Mouse (Mus musculus): ENCODE measurements at regions not wholly inside any gene's neighbourhood (a gene's known extent, or its start where the extent isn't known, plus 50 kb on each side); places are given as distances from the start of the nearest gene placed in this dataset.
"Not testable (repeated sequence)": the region's sequence is repeated elsewhere in the genome, so short reads cannot be mapped to it uniquely, and the experiment has no call there.

GRCm38 (mm10) chr13:26424513-26424912, 345.5 kb downstream of the Hdgfl1 start:
- Histone ChIP-seq H3K9ac (replicated peaks; ENCODE audit: low read length) (no peak overlapping the region), H3K9me3 (replicated peaks; ENCODE audit: control insufficient read depth, low read length) (no peaks in the 10 kb centered on the region), H3K27ac (replicated peaks; ENCODE audit: low read depth, low read length) (no peak overlapping the region), H3K4me1 (ENCODE audit: control insufficient read depth, insufficient read depth, low read length) (no peaks in the 10 kb centered on the region), H3K36me3 (replicated peaks; ENCODE audit: control insufficient read depth, insufficient read depth, low read depth, low read length) (no peaks in the 10 kb centered on the region), H3K4me3 (ENCODE audit: low read depth, low read length) (no peak overlapping the region), H3K27me3 (ENCODE audit: control insufficient read depth, insufficient read depth, low read length) (no peaks in the 10 kb centered on the region), H3K4me2 (ENCODE audit: low read depth, low read length) (no peak overlapping the region)
- ATAC-seq (replicated peaks; ENCODE audit: insufficient number of reproducible peaks, low FRiP score, low TSS enrichment, low read depth) (no peak), DNase-seq (ENCODE audit: low spot score) (no peak)
- WGBS: 78% methylated on average over 1 of the region's 1 CpGs

GRCm38 (mm10) chr13:26405757-26406156, 364.2 kb downstream of the Hdgfl1 start:
- H3K27me3 ChIP-seq (ENCODE audit: control insufficient read depth, insufficient read depth, low read length): no peaks in the 10 kb centered on the region
- DNase-seq (ENCODE audit: low spot score): no peak

GRCm38 (mm10) chr13:26404707-26405106, 365.3 kb downstream of the Hdgfl1 start:
- Histone ChIP-seq H3K4me2 (ENCODE audit: low read depth, low read length) (no peak overlapping the region), H3K4me3 (ENCODE audit: low read depth, low read length) (no peak overlapping the region), H3K9ac (replicated peaks; ENCODE audit: low read length) (no peak overlapping the region), H3K36me3 (replicated peaks; ENCODE audit: control insufficient read depth, insufficient read depth, low read depth, low read length) (no peaks in the 10 kb centered on the region), H3K27ac (replicated peaks; ENCODE audit: low read depth, low read length) (no peak overlapping the region), H3K4me1 (ENCODE audit: control insufficient read depth, insufficient read depth, low read length) (no peaks in the 10 kb centered on the region), H3K9me3 (replicated peaks; ENCODE audit: control insufficient read depth, low read length) (no peaks in the 10 kb centered on the region), H3K27me3 (ENCODE audit: control insufficient read depth, insufficient read depth, low read length) (no peaks in the 10 kb centered on the region)
- ATAC-seq (replicated peaks; ENCODE audit: insufficient number of reproducible peaks, low FRiP score, low TSS enrichment, low read depth) (no peak), DNase-seq (ENCODE audit: low spot score) (no peak)
- WGBS: 69% methylated on average over 2 of the region's 2 CpGs

More at GRCm38 (mm10) chr13:26405757-26406156, 364.2 kb downstream of the Hdgfl1 start:
- Histone ChIP-seq H3K36me3 (replicated peaks; ENCODE audit: control insufficient read depth, insufficient read depth, low read depth, low read length) (no peaks in the 10 kb centered on the region), H3K4me2 (ENCODE audit: low read depth, low read length) (no peak overlapping the region), H3K27ac (replicated peaks; ENCODE audit: low read depth, low read length) (no peak overlapping the region), H3K4me3 (ENCODE audit: low read depth, low read length) (no peak overlapping the region), H3K9ac (replicated peaks; ENCODE audit: low read length) (no peak overlapping the region), H3K9me3 (replicated peaks; ENCODE audit: control insufficient read depth, low read length) (no peaks in the 10 kb centered on the region), H3K4me1 (ENCODE audit: control insufficient read depth, insufficient read depth, low read length) (no peaks in the 10 kb centered on the region)
- no peak for ATAC-seq (replicated peaks; ENCODE audit: insufficient number of reproducible peaks, low FRiP score, low TSS enrichment, low read depth)

- 87% methylated on average over 7 of the region's 7 CpGs for WGBS
- DNase-seq (ENCODE audit: low spot score) (no peak), ATAC-seq (replicated peaks; ENCODE audit: insufficient number of reproducible peaks, low FRiP score, low TSS enrichment, low read depth) (peak; percentile 65)
- Histone ChIP-seq H3K4me2 (ENCODE audit: low read depth, low read length) (no peak overlapping the region), H3K4me3 (ENCODE audit: low read depth, low read length) (no peak overlapping the region), H3K27me3 (ENCODE audit: control insufficient read depth, insufficient read depth, low read length) (no peaks in the 10 kb centered on the region), H3K27ac (replicated peaks; ENCODE audit: low read depth, low read length) (no peak overlapping the region), H3K9ac (replicated peaks; ENCODE audit: low read length) (no peak overlapping the region), H3K36me3 (replicated peaks; ENCODE audit: control insufficient read depth, insufficient read depth, low read depth, low read length) (no peaks in the 10 kb centered on the region), H3K9me3 (replicated peaks; ENCODE audit: control insufficient read depth, low read length) (no peaks in the 10 kb centered on the region), H3K4me1 (ENCODE audit: control insufficient read depth, insufficient read depth, low read length) (no peaks in the 10 kb centered on the region)
These were observed 381.9 kb downstream of the Hdgfl1 start for GRCm38 (mm10) chr13:26387861-26388621.

GRCm38 (mm10) chr13:26382631-26383030, 387.3 kb downstream of the Hdgfl1 start:
- H3K9me3 ChIP-seq (replicated peaks; ENCODE audit: control insufficient read depth, low read length): no peaks in the 10 kb centered on the region

GRCm38 (mm10) chr13:26382154-26382553, 387.8 kb downstream of the Hdgfl1 start:
- Histone ChIP-seq H3K4me2 (ENCODE audit: low read depth, low read length) (no peak overlapping the region), H3K27me3 (ENCODE audit: control insufficient read depth, insufficient read depth, low read length) (no peaks in the 10 kb centered on the region)
- 84% methylated on average over 2 of the region's 2 CpGs for WGBS

More at GRCm38 (mm10) chr13:26382631-26383030, 387.3 kb downstream of the Hdgfl1 start:
- ATAC-seq (replicated peaks; ENCODE audit: insufficient number of reproducible peaks, low FRiP score, low TSS enrichment, low read depth) (no peak), DNase-seq (ENCODE audit: low spot score) (no peak)
- WGBS: 77% methylated on average over 2 of the region's 2 CpGs
- Histone ChIP-seq H3K4me2 (ENCODE audit: low read depth, low read length) (no peak overlapping the region), H3K9ac (replicated peaks; ENCODE audit: low read length) (no peak overlapping the region), H3K27me3 (ENCODE audit: control insufficient read depth, insufficient read depth, low read length) (no peaks in the 10 kb centered on the region), H3K27ac (replicated peaks; ENCODE audit: low read depth, low read length) (no peak overlapping the region), H3K4me1 (ENCODE audit: control insufficient read depth, insufficient read depth, low read length) (no peaks in the 10 kb centered on the region), H3K4me3 (ENCODE audit: low read depth, low read length) (no peak overlapping the region), H3K36me3 (replicated peaks; ENCODE audit: control insufficient read depth, insufficient read depth, low read depth, low read length) (no peaks in the 10 kb centered on the region)

GRCm38 (mm10) chr13:26375546-26375945, 394.4 kb downstream of the Hdgfl1 start:
- H3K4me3 ChIP-seq (ENCODE audit: low read depth, low read length): no peak overlapping the region
- no peaks in the 10 kb centered on the region for H3K9me3 ChIP-seq (replicated peaks; ENCODE audit: control insufficient read depth, low read length)
- H3K36me3 ChIP-seq (replicated peaks; ENCODE audit: control insufficient read depth, insufficient read depth, low read depth, low read length): no peaks in the 10 kb centered on the region
- H3K9ac ChIP-seq (replicated peaks; ENCODE audit: low read length): no peak overlapping the region
- H3K4me2 ChIP-seq (ENCODE audit: low read depth, low read length): no peak overlapping the region
- no peaks in the 10 kb centered on the region for H3K4me1 ChIP-seq (ENCODE audit: control insufficient read depth, insufficient read depth, low read length)
- DNase-seq (ENCODE audit: low spot score) (peak; percentile 47), ATAC-seq (replicated peaks; ENCODE audit: insufficient number of reproducible peaks, low FRiP score, low TSS enrichment, low read depth) (no peak)
- no peak overlapping the region for H3K27ac ChIP-seq (replicated peaks; ENCODE audit: low read depth, low read length)
- H3K27me3 ChIP-seq (ENCODE audit: control insufficient read depth, insufficient read depth, low read length): no peaks in the 10 kb centered on the region

More at GRCm38 (mm10) chr13:26382154-26382553, 387.8 kb downstream of the Hdgfl1 start:
- no peak overlapping the region for H3K9ac ChIP-seq (replicated peaks; ENCODE audit: low read length)
- no peaks in the 10 kb centered on the region for H3K36me3 ChIP-seq (replicated peaks; ENCODE audit: control insufficient read depth, insufficient read depth, low read depth, low read length)
- ATAC-seq (replicated peaks; ENCODE audit: insufficient number of reproducible peaks, low FRiP score, low TSS enrichment, low read depth) (no peak), DNase-seq (ENCODE audit: low spot score) (no peak)
- H3K9me3 ChIP-seq (replicated peaks; ENCODE audit: control insufficient read depth, low read length): no peaks in the 10 kb centered on the region
- no peaks in the 10 kb centered on the region for H3K4me1 ChIP-seq (ENCODE audit: control insufficient read depth, insufficient read depth, low read length)
- H3K4me3 ChIP-seq (ENCODE audit: low read depth, low read length): no peak overlapping the region
- no peak overlapping the region for H3K27ac ChIP-seq (replicated peaks; ENCODE audit: low read depth, low read length)

GRCm38 (mm10) chr13:26365911-26366310, 404.1 kb downstream of the Hdgfl1 start:
- 91% methylated on average over 6 of the region's 6 CpGs for WGBS
- H3K27me3 ChIP-seq (ENCODE audit: control insufficient read depth, insufficient read depth, low read length); DNase-seq (ENCODE audit: low spot score); H3K4me2 ChIP-seq (ENCODE audit: low read depth, low read length); H3K4me1 ChIP-seq (ENCODE audit: control insufficient read depth, insufficient read depth, low read length); H3K4me3 ChIP-seq (ENCODE audit: low read depth, low read length); ATAC-seq (replicated peaks; ENCODE audit: insufficient number of reproducible peaks, low FRiP score, low TSS enrichment, low read depth); H3K9ac ChIP-seq (replicated peaks; ENCODE audit: low read length); H3K36me3 ChIP-seq (replicated peaks; ENCODE audit: control insufficient read depth, insufficient read depth, low read depth, low read length); H3K27ac ChIP-seq (replicated peaks; ENCODE audit: low read depth, low read length); H3K9me3 ChIP-seq (replicated peaks; ENCODE audit: control insufficient read depth, low read length): not testable (repeated sequence)

Data from embryonic facial prominence, embryonic 11.5 days (tissue).